Mouse (Mus musculus) midbrain, postnatal 0 days (tissue): Measurements from ENCODE around the gene Otulin. TPM values are rescaled to one million over a fixed set of nuclear protein-coding genes. Genes with fewer than 3 reads are reported as not detected.

Experiments
- ATAC-seq: fragments of 200-750 bp; cut with Nextera tagmentation; 2 replicates; pipeline ENCODE4 v1.8.0; 2017; ENCODE audit warnings: moderate number of reproducible peaks, mild to moderate bottlenecking, moderate TSS enrichment, moderate library complexity; ENCODE audit not compliant: low FRiP score
- DNase-seq: peaks from one replicate; pipeline ENCODE4 v3.0.0-alpha.2; 2015; ENCODE audit warnings: low spot score
- H3K27ac ChIP-seq: fragments of 300-500 bp; sonication (generic); 2 replicates; pipeline ENCODE4 v1.5.1; 2014; ENCODE audit warnings: low read depth, mild to moderate bottlenecking, low read length, mixed read lengths
- H3K27me3 ChIP-seq: fragments of 300-500 bp; sonication (generic); 2 replicates; pipeline ENCODE4 v1.6.1; 2014; ENCODE audit warnings: low read length, control low read depth, mixed read lengths; ENCODE audit not compliant: insufficient read depth
- H3K36me3 ChIP-seq: fragments of 300-500 bp; sonication (generic); 2 replicates; pipeline ENCODE4 v1.6.1; 2014; ENCODE audit warnings: low read length, control low read depth, mixed read lengths; ENCODE audit not compliant: insufficient read depth
- H3K4me1 ChIP-seq: fragments of 300-500 bp; sonication (generic); 2 replicates; pipeline ENCODE4 v1.6.1; 2014; ENCODE audit warnings: mild to moderate bottlenecking, control low read depth, antibody characterized with exemption, low read length, mixed read lengths; ENCODE audit not compliant: insufficient read depth
- H3K4me2 ChIP-seq: fragments of 300-500 bp; sonication (generic); 2 replicates; pipeline ENCODE4 v1.6.1; 2014; ENCODE audit warnings: low read depth, mild to moderate bottlenecking, low read length, mixed read lengths; ENCODE audit not compliant: poor library complexity, severe bottlenecking
- H3K4me3 ChIP-seq: fragments of 300-500 bp; sonication (generic); 2 replicates; pipeline ENCODE4 v1.5.1; 2014; ENCODE audit warnings: low read depth, mild to moderate bottlenecking, low read length, moderate library complexity
- H3K9ac ChIP-seq: fragments of 300-500 bp; sonication (generic); replicated peaks from 2 replicates; pipeline ENCODE4 v1.6.1; 2014; ENCODE audit warnings: mild to moderate bottlenecking, low read length, moderate library complexity, mixed read lengths; ENCODE audit not compliant: poor library complexity, severe bottlenecking
- H3K9me3 ChIP-seq: fragments of 300-500 bp; sonication (generic); 2 replicates; pipeline ENCODE4 v1.6.1; 2016; ENCODE audit warnings: low read length, control low read depth
- CTCF ChIP-seq: IDR thresholded peaks from 2 replicates; pipeline ENCODE4 v1.5.1; 2016; ENCODE audit warnings: antibody characterized with exemption, mild to moderate bottlenecking
- WGBS: fragments of 180-500 bp; shearing (Covaris S2); extraction: QIAGEN DNeasy Blood & Tissue Kit; methylation state at CpG from one replicate; pipeline ENCODE4 v1.1.7; 2014; 5-methylcytosine and 5-hydroxymethylcytosine counted together
- polyA plus RNA-seq: library from polyadenylated mRNA; unstranded; fragments of >200 nt; fragmentation: Nextera tagmentation; extraction: Ambion mirVana; gene quantifications from 2 replicates; pipeline ENCODE4 v1.2.1, GENCODE M21; 2015
- total RNA-seq: library from RNA; depleted of rRNA; stranded (reverse); fragments of >200 nt; gene quantifications from 2 replicates; pipeline ENCODE4 v1.2.3, GENCODE M21; 2014

Gene Otulin
- total and polyA plus RNA-seq, 2 experiments from 2014 or later = 17.8 to 23.9 TPM

DNA sequence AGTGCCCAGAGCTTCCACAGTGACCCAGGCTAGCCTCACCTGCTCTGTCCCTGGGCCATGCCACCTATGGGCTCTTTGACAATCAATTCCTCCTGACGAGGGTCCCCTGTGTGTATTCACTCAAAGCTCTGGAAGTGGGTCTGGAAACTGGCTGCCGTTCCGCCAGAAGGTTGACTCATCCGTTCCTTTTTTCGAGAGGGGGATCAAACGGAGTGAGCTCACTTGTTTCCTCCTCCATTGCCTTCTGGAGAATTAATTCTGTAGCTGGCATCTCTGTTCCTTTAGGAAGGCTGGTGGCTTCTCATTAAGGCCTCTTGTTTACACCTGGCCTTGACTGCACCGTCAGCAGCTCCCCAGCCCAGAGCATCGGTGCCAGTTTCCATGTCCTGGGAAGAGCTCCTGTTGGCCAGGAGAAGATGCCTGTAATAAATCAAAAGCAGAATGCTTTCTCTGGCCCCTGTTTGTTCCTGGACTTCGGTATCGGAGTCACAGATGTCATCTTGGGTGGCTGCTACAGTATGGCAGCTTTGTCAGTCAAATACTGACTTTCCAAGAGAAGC lies 64.8 kb downstream of the Otulin start:
- no peak overlapping the region for H3K9ac ChIP-seq
- no peak for TF ChIP-seq CTCF
- ATAC-seq (no peak), DNase-seq (no peak)
- H3K4me2 ChIP-seq = no peak overlapping the region
- H3K36me3 ChIP-seq = peaks cover 33% of the 10 kb centered on the region
- H3K9me3 ChIP-seq = no peaks in the 10 kb centered on the region
- no peak overlapping the region for H3K27ac ChIP-seq
- 91% methylated on average over 10 of the region's 10 CpGs for WGBS
- H3K4me1 ChIP-seq = no peaks in the 10 kb centered on the region
- H3K27me3 ChIP-seq = no peaks in the 10 kb centered on the region
- H3K4me3 ChIP-seq = no peak overlapping the region

DNA sequence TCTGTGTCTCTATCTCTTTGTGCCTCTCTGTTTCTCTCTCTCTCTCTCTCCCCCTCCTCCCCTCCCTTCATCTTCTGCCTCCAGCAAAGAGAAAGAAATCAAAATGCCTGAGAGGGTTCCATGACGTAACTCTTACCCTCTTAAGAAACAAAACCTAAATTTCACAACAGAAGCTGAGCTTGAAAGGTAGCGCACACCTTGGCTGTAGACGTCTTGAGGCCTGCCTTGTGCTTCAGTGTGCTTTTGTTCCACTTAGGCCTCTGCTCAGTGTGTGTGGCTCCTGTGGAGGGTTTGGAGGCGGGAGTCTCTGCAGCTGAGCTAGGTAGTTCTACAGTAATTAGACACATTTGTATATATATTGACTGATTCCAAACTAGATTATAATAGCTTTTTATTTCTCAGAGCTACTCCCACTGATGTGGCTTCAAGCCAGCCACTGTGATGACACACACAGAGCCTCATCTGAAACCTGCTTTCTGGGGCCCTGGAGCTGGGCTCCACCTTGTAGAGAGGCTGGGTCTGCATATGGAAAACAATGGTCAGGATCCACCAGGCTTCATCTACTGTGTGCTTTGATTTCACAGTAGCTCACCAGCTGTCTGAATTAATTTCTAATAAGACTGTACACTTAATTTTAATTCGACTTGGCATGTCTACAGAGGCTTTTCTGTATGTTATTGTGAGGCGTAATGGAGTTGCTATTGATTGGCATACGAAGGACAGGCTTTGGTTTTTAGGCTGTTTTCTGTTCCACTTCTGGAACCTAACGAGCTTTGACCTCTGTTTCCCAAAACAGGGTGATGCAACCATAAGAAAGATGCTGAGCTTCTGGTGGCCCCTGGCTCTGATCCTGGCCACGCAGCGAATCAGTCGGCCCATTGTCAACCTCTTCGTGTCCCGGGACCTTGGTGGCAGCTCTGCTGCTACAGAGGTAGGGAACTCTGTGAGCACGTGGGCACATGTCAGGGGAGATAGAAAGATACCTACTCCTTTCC lies 66.1 kb downstream of the Otulin start:
- 61% methylated on average over 14 of the region's 14 CpGs for WGBS
- Histone ChIP-seq H3K4me2 (no peak overlapping the region), H3K27ac (no peak overlapping the region), H3K4me1 (no peaks in the 10 kb centered on the region), H3K9me3 (no peaks in the 10 kb centered on the region), H3K27me3 (no peaks in the 10 kb centered on the region), H3K4me3 (no peak overlapping the region), H3K9ac (no peak overlapping the region), H3K36me3 (peaks cover 33% of the 10 kb centered on the region)
- no peak for ATAC-seq
- TF ChIP-seq CTCF = no peak
- DNase-seq = no peak

DNA sequence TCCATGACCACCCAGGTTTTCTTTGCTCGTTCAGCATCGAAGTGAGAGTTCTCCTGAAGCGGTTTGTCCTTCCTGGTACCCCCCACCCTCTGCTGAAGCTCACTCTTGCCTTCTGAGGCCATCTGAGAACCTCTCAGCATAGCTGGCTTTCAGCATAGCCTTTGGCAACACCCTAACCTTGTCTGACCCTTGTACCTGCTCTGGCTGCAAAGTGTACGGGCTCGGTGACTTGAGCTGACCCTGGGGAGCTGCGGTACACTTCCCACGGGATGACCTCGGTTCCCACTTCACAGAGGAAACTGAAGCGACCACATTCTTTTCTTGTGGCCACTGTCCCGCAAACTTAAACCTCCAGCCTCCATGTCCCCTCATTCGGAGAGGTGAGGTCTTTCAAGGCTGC lies 70.2 kb downstream of the Otulin start:
- no peaks in the 10 kb centered on the region for H3K9me3 ChIP-seq
- WGBS = 91% methylated on average over 11 of the region's 11 CpGs
- no peaks in the 10 kb centered on the region for H3K4me1 ChIP-seq
- no peak for TF ChIP-seq CTCF
- no peaks in the 10 kb centered on the region for H3K27me3 ChIP-seq
- no peak overlapping the region for H3K4me2 ChIP-seq
- H3K4me3 ChIP-seq = no peak overlapping the region
- H3K27ac ChIP-seq = no peak overlapping the region
- ATAC-seq (no peak), DNase-seq (no peak)
- H3K9ac ChIP-seq = no peak overlapping the region
- H3K36me3 ChIP-seq = peaks cover 14% of the 10 kb centered on the region

DNA sequence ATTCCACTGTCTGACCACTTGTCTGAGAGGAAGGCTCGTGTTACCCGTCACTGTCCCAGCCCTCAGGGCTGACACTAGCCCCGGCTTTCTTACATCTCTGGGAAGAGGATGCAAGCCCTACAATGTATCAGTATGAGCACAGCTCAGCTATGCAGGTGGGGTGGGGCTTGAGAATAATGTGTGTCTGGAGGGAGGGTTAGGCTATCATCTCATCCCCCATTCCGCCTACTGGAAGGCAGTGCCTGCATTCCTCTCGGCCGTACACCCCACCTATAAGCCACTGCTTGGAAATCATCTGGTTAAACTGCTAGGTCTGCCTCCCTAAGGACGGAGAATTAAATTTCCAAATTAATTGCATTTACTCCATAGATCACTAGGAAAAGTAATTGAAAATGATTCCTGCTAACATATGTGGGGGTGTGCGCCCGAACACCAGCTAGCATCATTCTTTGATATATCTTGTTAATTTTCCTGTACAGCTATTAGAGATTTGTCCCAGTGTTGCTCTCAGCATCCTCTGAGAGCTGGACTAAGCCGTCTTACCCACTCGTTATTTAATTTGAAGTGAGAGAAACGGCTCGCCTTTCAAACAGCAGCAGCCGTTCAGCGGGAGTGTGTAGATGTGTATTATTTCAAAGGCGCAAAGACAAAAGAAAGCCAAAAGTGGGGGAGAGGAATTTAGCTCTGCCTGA lies 71.9 kb downstream of the Otulin start:
- ATAC-seq (peak; percentile 48; the same call in 1 of the 2 replicates), DNase-seq (peak; percentile 44)
- TF ChIP-seq CTCF = no peak
- Histone ChIP-seq H3K4me2 (no peak overlapping the region), H3K9me3 (no peaks in the 10 kb centered on the region), H3K9ac (no peak overlapping the region), H3K27me3 (no peaks in the 10 kb centered on the region), H3K4me3 (no peak overlapping the region), H3K4me1 (no peaks in the 10 kb centered on the region), H3K27ac (0 out of 2 replicates have a peak overlapping the region, but pooled peaks have one; percentile 4), H3K36me3 (peaks cover 13% of the 10 kb centered on the region)
- 32% methylated on average over 16 of the region's 16 CpGs for WGBS

DNA sequence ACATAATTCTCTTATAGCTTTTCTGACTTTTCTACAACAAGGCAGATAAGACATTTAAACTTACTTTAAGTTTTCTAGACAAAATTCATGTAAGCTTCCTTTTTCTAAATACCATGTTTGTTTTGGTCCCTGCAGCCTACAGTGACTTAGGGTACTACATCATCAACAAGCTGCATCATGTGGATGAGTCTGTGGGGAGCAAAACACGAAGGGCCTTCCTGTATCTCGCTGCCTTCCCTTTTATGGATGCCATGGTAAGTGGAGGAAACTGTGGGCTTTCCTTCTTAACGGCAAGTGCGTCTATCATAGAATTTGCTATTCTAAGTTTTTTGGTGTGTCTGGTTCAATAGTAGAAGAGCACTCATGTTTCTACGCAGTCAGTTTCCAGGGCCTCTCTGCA lies 76.9 kb downstream of the Otulin start:
- H3K27ac ChIP-seq = no peak overlapping the region
- H3K27me3 ChIP-seq = no peaks in the 10 kb centered on the region
- no peak for ATAC-seq
- H3K4me1 ChIP-seq = no peaks in the 10 kb centered on the region
- peaks cover 7% of the 10 kb centered on the region for H3K36me3 ChIP-seq
- H3K4me3 ChIP-seq = no peak overlapping the region
- WGBS = 87% methylated on average over 5 of the region's 5 CpGs
- DNase-seq = no peak
- no peak for TF ChIP-seq CTCF
- H3K4me2 ChIP-seq = no peak overlapping the region
- H3K9me3 ChIP-seq = no peaks in the 10 kb centered on the region
- no peak overlapping the region for H3K9ac ChIP-seq
